Mouse (Mus musculus) thymus, postnatal 36 days (tissue): Measurements from ENCODE around the gene Lrmda.

Experiments used
- DNase-seq, 2 experiments: peaks; one replicate each; pipeline ENCODE4 v3.0.0; 2022; ENCODE audit warnings: mixed read lengths in 2 of 2

The Lrmda gene

DNA sequence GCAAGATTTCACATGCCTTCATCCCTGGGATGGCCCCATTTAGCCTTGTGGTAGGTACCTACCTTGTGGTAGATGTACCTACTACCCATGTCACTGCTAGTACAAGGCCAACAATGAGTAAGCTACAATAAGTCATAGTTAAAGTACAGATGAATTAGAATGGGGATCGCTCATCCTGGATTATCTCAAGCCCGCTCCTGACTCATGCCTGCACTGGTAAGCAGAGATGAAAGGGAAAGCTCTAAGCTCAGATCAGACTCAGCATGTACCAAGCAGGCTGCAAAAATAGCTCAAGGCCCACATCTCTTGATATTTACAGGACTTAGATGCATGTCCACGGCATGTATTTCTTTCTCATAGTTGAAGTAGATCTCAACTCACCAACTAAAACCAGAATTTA, 979.4 kb downstream of the Lrmda start:
- no peak for DNase-seq

DNA sequence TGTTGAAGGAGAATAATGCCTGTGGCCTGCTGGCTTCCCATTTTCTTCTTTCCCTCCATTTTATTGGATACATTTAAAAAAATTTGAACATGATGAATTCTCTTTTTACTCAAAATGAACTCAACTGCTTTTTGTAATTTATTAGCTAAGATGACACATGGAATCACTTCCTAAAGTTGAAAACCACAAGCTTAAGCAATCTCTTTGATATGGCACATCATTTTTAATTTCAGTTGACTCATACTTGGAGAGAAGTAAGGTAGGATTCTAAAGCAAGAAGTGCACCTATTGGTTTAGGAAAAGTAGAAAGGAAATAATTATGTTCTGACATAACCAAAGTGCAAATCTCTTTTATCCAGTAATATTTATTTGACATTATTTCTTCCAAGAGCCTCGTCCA, 992.5 kb downstream of the Lrmda start:
- DNase-seq, result no peak

DNA sequence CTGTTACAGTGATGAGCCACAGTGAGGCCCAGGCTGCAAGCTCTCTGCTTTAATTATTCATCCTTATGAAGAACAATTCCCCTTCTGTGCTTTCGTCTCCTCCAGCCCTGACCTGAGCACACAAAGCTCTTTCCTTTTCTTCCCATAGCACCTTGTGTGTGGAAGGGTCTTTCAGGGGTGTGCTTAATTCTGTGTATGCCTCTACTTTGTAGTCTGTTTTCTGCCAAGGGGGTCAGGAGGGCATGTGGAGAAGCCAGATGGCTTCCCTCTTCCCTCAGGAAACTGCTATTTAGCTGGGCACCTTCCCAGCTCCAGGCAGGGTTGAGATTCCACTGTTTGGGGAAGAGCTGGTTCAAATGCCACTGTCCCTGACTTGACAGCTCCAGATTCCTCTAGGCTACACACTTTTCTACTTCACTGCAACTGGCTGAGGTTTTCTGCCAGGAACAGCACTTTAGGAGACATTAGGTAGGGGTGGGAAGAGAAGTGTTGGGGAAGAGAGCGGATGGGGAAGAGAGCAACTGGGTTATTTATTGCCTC, 995.3 kb downstream of the Lrmda start:
- DNase-seq, result no peak

DNA sequence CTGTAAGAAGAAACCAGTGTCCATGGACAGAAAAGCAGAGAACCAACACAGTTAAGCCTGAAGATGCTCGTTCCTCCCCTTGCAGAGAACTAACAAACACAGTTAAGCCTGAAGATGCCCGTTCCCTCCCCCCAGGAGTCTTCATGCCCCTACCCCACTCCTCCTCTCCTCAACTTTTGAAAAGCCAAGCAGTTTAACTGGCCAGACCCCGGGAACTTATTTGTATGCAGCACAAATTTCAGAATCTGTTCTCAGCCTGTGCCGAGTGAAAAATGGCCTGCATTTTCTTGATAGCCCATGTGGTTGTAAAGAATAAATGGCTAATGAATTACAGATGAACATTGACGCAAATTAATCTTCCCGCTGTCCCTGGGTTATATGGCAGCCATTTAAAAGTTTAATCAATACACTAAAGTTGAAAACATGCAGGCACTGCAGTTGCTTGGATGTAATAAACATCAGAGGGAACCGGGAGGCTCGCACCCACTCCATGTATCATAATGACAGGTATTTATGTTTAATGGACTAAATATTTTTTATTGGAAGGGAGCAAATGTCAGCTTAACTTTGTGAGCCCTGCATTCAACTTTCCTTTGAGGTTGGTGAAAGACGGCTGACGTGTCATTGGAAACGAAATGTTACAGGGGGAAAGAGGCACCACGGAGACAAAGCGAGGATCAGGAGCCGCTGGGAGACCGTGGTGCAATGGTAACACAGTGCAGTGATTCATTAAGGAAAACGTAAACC, 996.0 kb downstream of the Lrmda start:
- no peak for DNase-seq

DNA sequence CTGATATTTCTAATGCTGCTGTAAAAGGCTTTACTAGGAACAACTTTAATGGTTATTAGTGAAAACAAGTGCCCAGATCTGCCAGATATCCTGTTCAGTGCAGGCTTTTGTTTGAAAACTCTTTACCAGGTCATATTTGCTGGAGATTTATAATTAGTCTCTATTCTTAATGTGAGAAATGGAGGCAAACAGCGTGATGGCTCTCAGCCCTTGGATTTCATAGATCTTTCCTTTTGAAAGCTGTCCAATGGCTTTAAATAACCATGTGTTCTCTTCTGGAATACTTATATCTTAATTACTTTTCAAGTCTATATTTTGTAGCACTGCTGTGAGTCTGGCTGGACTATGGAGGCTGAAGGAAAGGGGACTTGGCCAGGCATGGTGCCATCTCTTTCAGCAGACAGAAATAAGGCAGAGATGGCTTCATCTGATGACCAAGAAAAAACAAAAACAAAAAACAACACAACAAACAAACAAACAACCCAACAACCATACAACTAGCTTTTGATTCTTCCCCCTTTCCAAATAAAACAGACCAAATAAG, 996.6 kb downstream of the Lrmda start:
- no peak for DNase-seq

DNA sequence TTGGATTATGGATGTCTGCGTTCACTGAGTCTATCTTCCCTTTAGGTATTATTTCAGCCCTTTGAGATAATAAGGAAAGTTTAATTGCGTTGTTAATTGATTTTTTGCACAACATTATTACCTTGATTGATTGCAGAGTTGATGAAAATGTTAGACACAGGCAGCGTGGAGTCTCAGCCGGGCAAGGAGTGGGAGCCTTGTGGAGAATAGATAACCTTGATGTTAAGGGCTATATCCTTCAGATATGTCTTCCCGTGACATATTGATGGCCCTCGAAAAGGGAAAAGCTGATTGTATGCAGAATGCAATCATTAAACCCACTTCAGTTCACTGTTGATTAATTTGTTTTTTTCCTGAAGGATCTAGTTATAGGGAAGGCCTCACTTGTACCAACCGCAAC, 1021.5 kb downstream of the Lrmda start:
- no peak for DNase-seq

DNA sequence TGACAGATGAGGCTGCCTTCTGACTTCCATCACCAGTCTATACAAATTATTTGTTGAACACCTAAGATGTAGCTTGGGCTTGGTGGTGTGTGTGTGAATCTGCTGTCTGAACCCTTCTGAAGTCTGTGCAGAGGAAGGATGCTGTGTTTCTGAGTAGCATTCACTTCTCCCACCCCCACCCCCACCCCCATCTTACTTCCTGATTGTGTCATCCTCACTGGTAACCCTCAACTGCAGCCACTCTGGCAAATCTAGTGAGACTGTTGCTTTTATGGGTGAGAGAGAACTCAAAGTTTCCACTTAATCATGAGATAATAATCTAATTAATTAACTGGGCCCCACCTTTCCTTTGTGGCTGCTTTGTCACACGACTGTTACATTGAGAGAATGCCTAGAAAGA, 1025.8 kb downstream of the Lrmda start:
- DNase-seq, result no peak

DNA sequence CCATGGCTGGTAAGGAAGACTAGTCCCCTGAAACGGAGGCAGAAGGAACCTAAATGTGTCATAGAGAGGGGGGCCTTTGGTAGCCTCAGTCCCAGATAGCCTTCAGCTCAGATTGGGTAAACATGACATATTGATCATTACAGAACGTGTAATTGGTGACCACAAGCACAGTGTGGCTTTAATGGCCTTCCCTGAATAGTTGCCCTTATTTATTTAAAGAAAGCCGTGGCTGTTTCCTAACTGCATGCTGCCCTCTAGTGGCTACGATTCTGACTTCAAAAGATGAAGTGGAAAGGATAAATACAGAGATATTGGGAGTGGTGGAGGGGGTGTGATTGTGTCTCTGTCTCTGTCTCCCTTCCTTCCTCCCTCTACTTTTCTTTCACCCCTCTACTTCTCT, 1026.8 kb downstream of the Lrmda start:
- DNase-seq, result peak in 1 of 2 experiments; percentile 6

DNA sequence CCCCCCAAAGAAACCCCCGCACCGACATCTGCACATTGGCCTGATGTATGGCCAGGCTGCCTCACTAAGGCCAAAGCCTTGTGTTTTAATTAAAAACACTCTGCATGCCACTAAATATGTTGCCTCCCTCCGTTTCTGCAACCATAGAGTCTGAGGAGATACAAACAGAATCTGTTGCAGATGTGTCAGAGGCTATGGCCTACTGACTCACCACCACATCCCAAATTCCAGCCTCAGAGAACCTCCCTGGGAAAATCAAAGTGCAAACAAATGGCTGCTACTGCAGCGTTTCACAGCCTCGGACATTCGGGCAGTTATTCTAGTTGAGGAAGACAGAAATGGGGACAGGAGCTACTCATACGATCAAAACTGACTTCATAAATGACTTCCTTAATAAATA, 1031.9 kb downstream of the Lrmda start:
- no peak for DNase-seq

DNA sequence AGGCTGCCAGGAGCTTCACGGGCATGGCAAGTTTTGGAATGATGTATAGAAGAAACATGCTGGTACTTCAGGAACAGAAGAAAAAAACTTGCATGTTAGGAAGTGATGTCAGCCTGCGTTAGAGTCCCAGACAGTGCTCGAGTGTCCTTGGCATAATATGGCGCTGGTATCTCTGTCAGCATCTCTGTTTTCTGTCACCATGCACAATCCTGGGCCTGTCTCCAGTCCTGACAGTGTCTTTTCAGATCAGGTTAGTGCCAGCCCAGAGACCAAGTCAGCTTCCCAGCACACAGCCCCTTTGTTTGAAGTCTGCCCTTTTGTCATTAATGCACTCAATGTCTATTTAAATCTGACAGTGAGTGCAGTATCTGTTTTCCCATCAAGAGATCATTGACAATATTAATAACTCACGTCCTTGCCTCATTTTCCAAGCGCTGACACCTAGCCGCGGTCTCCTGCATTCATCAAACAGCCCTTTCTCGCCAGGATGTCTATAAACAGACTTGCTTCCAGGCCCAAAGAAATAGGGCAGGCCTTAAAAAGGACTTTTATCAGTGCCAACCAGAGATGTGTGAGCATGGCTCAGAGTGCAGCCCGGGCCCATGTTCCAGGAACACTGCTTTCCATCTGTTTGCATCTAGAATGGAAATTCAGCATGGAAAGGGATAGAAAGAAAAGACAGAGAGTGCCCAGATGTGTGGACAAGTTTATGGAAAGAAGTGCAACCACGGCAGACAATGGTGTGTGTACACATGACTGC, 1033.5 kb downstream of the Lrmda start:
- no peak for DNase-seq

DNA sequence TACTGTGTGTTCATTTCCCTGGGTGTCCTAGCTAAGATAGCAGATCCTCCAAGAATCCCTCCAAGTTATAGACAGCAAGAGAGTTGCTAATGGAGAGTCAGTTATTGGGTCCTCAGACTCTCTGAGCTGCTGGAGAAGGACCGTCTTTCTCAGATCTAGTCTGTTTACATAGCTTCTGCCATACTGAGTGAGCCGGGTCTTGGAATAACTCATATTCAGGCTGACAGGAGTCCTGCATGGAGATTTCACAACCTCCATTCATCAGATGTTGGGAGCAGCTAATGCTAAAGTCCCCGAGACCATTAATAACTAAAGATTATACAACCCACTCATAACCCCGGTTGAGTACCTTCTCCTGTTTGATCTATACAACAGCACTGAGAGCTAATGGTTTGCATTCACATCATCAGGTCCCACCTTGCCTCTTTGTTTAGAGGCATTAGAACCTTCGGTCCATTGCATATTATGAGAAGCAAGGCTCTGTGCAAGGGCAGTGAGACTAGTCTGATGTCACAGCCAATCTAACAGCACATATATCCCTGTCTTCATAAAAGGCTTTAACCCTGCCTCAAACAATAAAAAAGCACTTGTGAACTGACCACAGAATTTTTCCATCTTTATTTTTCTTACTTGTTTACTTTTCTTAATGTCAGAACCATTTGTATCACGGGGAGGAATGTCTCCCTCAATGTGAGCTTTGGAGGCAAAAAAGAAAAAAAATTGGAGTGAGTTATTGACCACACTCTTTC, 1037.9 kb downstream of the Lrmda start:
- DNase-seq, result no peak

DNA sequence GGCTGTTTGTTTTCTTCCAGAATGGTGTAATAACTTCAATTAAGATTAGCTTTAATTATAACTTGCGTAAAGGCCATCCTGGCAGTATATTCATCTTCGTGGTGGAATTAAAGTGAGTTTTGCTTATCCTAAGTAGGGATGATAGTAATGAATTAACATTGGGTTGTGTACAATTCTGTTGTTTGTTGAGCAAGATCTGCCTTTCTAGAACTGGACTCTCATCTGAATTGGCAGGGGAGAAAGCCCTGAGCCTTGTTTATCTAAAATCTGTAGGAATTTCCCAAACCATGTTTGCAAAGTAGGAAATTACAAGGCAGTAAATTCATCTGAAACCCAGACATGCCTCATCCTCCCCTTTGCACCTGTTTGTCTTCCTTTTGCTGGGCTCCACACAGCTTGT, 1038.5 kb downstream of the Lrmda start:
- no peak for DNase-seq

DNA sequence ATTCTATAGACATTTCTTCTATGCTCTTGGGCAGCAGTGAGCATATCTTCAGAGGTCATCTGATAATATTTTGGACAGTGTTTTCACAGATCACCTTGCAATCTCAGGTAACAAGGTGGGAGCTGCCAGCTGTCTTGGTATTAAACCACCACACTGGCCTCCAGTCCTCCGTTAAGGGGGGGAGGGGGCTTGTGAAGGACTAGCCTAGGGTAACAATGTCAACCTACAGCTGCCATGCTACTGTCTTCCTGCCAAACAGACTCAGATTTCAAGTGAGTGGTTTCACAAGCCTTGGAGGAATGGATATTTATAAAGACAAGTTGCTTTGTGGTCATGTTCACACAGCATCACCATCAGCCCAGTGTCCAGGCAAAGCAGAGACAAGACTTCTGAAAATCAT, 1059.2 kb downstream of the Lrmda start:
- DNase-seq, result no peak

DNA sequence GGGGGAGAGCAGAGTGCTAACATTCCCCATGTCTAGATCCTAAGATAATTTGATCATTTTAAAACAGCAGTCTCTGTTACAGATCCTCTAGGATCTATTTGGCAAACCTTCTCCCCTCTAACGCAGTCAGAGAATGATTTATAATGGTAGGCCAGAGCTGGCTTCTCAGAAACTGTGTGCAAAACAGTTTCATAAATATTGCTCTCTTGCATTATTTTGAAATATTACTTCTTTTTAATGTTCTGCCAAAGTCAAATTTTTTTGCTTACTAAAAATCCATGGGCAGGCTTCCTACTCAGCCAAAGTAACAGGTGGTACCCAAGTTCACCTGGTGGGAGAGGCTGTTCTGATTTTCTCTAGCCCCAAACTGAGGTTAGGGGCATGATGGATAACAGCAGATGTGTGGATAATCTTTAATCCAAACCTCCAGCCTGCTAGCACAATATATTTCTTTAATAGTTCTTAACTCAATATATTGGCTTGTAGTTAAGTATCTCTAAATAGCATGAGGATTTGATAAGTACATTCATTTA, 1064.8 kb downstream of the Lrmda start:
- DNase-seq, result no peak

DNA sequence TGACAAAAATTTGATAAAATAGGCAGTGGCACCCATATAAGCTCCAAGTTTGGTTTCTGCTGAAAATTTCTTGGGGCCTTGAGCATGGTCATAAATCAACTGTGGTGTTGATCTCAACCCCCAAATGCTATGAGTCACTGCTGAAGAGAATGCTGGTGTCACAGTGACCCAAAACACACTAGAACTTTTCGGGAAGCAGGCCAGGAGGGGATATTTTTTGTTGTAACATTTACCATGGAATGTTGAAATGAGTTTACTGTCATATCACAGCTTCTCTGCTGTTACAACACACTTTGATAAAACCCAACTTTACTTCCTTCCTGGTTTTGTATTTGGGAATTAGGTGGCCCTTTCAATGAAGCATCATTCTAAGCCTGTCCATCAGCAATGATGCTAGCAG, 1065.3 kb downstream of the Lrmda start:
- DNase-seq, result no peak

DNA sequence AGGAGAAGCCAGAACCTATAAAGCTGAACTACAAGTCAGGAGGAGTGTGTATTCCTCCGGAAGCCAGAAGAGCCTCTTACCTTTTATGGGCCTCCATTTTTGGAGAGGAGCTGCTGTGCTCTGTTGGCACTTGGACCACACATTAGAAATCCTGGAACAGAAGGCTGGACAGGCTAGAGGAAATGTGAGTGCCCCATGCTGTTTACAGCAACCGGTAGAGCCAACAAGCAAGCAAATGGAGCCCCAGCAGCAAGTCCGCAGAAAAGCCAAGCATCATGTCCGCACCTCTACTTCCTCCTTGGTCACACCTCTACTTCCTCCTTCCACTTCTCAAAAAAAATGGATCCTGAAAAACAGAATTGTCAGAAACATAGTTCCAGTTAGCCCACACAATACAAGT, 1073.8 kb downstream of the Lrmda start:
- DNase-seq, result no peak

DNA sequence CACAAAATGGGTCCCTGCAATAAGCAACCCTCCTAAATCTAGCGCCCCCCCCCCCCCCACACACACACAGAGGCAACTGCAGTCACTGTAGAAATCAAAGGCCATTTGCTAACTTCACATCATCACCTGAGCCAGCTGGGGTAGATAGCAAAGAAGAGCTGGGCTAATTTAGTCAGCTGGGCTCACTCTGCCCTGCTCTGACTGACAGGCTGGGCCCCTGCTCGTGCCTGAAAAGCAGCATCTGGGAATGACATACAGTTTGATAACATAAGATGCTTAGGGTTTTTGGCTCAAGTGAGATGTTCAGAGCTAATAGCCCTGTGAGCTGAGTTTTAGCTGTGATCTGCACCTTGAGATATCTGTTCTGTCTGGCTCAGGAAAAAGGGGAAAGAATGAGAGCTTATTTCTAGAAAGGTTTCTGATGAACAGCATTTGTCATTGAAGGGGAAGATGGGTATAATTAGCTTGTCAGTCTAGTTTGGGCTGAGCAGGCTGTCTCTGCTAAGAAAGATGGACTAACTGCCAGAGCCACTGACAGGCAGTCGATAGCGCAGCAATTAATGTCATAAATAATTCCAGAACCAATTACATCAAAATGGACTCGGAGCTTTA, 1075.1 kb downstream of the Lrmda start:
- DNase-seq, result no peak

DNA sequence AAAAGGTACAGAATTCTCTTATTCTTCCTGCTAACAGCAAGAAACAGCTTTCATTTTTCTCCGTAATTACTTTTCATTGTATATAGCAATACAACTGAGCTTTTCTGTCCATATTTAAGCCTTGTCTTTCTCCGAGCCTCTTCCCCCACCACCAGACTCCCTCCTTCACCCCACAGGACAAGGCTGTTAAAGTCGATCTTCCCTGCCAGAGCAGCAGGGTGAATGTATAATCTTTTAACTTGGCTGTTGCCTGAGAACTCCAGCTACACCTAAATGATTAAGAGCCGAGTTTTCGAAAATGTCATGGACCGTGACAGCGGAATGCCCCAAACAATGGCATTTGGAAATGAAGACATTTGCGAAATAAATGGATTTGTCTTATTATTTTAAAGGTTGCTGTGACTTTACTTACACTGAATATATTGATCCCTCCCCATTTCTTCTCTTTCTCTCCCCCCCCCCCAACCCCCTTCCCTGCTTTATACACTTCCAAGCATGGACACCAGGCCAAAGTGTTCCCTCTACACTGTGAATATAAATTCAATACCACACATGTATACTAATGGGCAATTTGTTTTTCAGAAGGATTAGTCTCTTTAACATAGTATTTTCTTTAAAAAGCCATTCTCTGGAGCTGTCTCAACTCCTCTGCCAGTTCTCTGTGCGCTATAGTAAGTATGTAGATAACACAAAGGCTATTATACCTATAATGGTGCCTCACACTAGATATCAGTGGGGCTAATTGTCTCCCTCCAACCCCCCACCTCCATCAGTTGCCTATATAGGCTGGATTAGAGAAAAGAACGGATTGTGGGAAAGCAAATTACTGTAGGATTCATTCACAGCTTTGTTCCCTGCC, 1075.9 kb downstream of the Lrmda start:
- no peak for DNase-seq

DNA sequence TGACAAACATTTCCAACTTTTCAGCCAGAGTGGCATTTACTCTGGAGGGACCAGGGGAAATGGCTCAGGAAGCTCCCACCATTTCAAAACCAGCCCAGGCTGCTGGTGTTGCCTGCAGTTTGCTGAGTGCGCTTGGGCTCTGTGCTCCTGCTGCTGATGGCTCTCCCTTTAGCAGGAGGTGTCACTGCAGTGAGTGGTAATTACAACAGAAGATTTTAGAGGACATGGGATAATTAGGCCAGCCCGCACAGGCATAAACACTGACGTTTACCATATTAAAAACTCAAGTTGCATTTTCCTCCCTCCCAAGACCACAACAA, 1076.5 kb downstream of the Lrmda start:
- DNase-seq, result no peak

DNA sequence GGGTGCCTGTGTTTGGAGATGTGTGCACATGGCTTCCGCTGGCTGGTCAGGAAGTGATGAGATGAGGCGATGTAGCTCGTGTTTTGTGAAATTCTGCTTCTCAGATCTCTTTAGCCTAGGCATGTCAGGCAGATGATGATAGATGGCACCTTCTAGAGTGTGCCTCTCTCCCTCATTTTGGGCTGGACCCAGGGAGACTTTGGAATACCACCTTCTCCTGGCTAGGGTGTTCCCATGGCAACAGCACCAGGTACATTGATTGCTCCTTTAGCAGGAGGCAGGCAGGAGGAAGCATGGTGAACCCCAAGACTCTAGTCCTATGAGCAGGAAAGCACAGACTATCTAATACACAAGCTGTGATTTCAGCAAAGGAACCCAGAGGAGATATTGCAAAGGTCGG, 1076.9 kb downstream of the Lrmda start:
- no peak for DNase-seq
